Mouse (Mus musculus) forebrain, embryonic 14.5 days (tissue): ENCODE results near the gene Hist1h2af. TPM values are rescaled to one million over a fixed set of nuclear protein-coding genes. Genes with fewer than 3 reads are reported as not detected.

Experiments used
- ATAC-seq: fragments of 200-750 bp; cut with Nextera tagmentation; 2 replicates; pipeline ENCODE4 v1.8.0; 2017; ENCODE audit warnings: mild to moderate bottlenecking, moderate library complexity
- DNase-seq: peaks from one replicate; pipeline ENCODE4 v3.0.0-alpha.2; 2015; ENCODE audit warnings: low spot score
- H3K27ac ChIP-seq: fragments of 300-500 bp; sonication (generic); 2 replicates; pipeline ENCODE4 v1.5.1; 2014; ENCODE audit warnings: low read depth, mild to moderate bottlenecking, control low read depth, low read length, moderate library complexity
- H3K27me3 ChIP-seq: fragments of 300-500 bp; sonication (generic); replicated peaks from 2 replicates; pipeline ENCODE4 v1.6.1; 2014; ENCODE audit warnings: low read length, control low read depth, mixed read lengths; ENCODE audit not compliant: control insufficient read depth, insufficient read depth
- H3K36me3 ChIP-seq: fragments of 300-500 bp; sonication (generic); 2 replicates; pipeline ENCODE4 v1.6.1; 2014; ENCODE audit warnings: low read length, control low read depth; ENCODE audit not compliant: control insufficient read depth, insufficient read depth
- H3K4me1 ChIP-seq: fragments of 300-500 bp; sonication (generic); 2 replicates; pipeline ENCODE4 v1.6.1; 2014; ENCODE audit warnings: antibody characterized with exemption, low read length, control low read depth; ENCODE audit not compliant: control insufficient read depth, insufficient read depth
- H3K4me2 ChIP-seq: fragments of 300-500 bp; sonication (generic); 2 replicates; pipeline ENCODE4 v1.6.1; 2014; ENCODE audit warnings: mild to moderate bottlenecking, control low read depth, low read length
- H3K4me3 ChIP-seq: fragments of 300-500 bp; sonication (generic); 2 replicates; pipeline ENCODE4 v1.5.1; 2014; ENCODE audit warnings: low read depth, low read length, control low read depth
- H3K9ac ChIP-seq: fragments of 300-500 bp; sonication (generic); 2 replicates; pipeline ENCODE4 v1.6.1; 2014; ENCODE audit warnings: mild to moderate bottlenecking, low read length, control low read depth, moderate library complexity
- H3K9me3 ChIP-seq: fragments of 300-500 bp; sonication (generic); replicated peaks from 2 replicates; pipeline ENCODE4 v1.6.1; 2016; ENCODE audit warnings: low read length, control low read depth, mixed read lengths; ENCODE audit not compliant: control insufficient read depth
- WGBS: fragments of 180-500 bp; shearing (Covaris S2); extraction: QIAGEN DNeasy Blood & Tissue Kit; methylation state at CpG from one replicate; pipeline ENCODE4 v1.1.7; 2014; 5-methylcytosine and 5-hydroxymethylcytosine counted together
- polyA plus RNA-seq: library from polyadenylated mRNA; unstranded; fragments of >200 nt; fragmentation: Nextera tagmentation; extraction: Ambion mirVana; gene quantifications from 2 replicates; pipeline ENCODE4 v1.2.1, GENCODE M21; 2014

Gene Hist1h2af
- polyA plus RNA-seq, 1 experiment from 2014 or later = 4.4 TPM

GRCm38 (mm10) chr13:23498653-23499052 is 35.1 kb upstream of the Hist1h2af start:
- 0 out of 2 replicates have a peak overlapping the region, but pooled peaks have one; percentile 9 for H3K4me3 ChIP-seq
- H3K27me3 ChIP-seq = no peaks in the 10 kb centered on the region
- 4% methylated on average over 10 of the region's 10 CpGs for WGBS
- no peaks in the 10 kb centered on the region for H3K4me1 ChIP-seq
- peak overlapping the region; percentile 13; the same call in 1 of the 2 replicates for H3K9ac ChIP-seq
- peak overlapping the region; percentile 38 for H3K4me2 ChIP-seq
- no peak overlapping the region for H3K27ac ChIP-seq
- peak; percentile 40; the same call in 1 of the 2 replicates for ATAC-seq
- peak; percentile 49 for DNase-seq
- no peaks in the 10 kb centered on the region for H3K9me3 ChIP-seq
- H3K36me3 ChIP-seq = no peaks in the 10 kb centered on the region

GRCm38 (mm10) chr13:23499943-23500342 is 33.8 kb upstream of the Hist1h2af start:
- H3K9me3 ChIP-seq = no peaks in the 10 kb centered on the region
- H3K4me1 ChIP-seq = no peaks in the 10 kb centered on the region
- H3K4me3 ChIP-seq = no peak overlapping the region
- no peak for ATAC-seq
- H3K36me3 ChIP-seq = no peaks in the 10 kb centered on the region
- DNase-seq = no peak
- 8% methylated on average over 7 of the region's 7 CpGs for WGBS
- no peaks in the 10 kb centered on the region for H3K27me3 ChIP-seq
- H3K27ac ChIP-seq = no peak overlapping the region
- H3K9ac ChIP-seq = no peak overlapping the region
- H3K4me2 ChIP-seq = no peak overlapping the region

GRCm38 (mm10) chr13:23500424-23501200 is 33.1 kb upstream of the Hist1h2af start:
- H3K4me1 ChIP-seq = peaks cover 4% of the 10 kb centered on the region
- no peaks in the 10 kb centered on the region for H3K9me3 ChIP-seq
- no peak overlapping the region for H3K4me3 ChIP-seq
- no peaks in the 10 kb centered on the region for H3K36me3 ChIP-seq
- under 1% methylated on average over 17 of the region's 17 CpGs for WGBS
- H3K27ac ChIP-seq = no peak overlapping the region
- DNase-seq (peak; percentile 82), ATAC-seq (peak; percentile 60)
- no peak overlapping the region for H3K9ac ChIP-seq
- H3K27me3 ChIP-seq = no peaks in the 10 kb centered on the region
- H3K4me2 ChIP-seq = no peak overlapping the region

GRCm38 (mm10) chr13:23501511-23501910 is 32.2 kb upstream of the Hist1h2af start:
- no peak for ATAC-seq
- no peaks in the 10 kb centered on the region for H3K9me3 ChIP-seq
- DNase-seq = no peak
- H3K9ac ChIP-seq = no peak overlapping the region
- WGBS = 22% methylated on average over 5 of the region's 5 CpGs
- H3K27ac ChIP-seq = no peak overlapping the region
- H3K4me2 ChIP-seq = no peak overlapping the region
- no peaks in the 10 kb centered on the region for H3K36me3 ChIP-seq
- no peaks in the 10 kb centered on the region for H3K27me3 ChIP-seq
- H3K4me3 ChIP-seq = no peak overlapping the region
- peaks cover 9% of the 10 kb centered on the region for H3K4me1 ChIP-seq

GRCm38 (mm10) chr13:23502031-23502567 is 31.6 kb upstream of the Hist1h2af start:
- no peaks in the 10 kb centered on the region for H3K27me3 ChIP-seq
- H3K4me2 ChIP-seq = no peak overlapping the region
- no peak overlapping the region for H3K9ac ChIP-seq
- no peaks in the 10 kb centered on the region for H3K9me3 ChIP-seq
- H3K27ac ChIP-seq = no peak overlapping the region
- H3K4me1 ChIP-seq = peaks cover 9% of the 10 kb centered on the region
- no peaks in the 10 kb centered on the region for H3K36me3 ChIP-seq
- DNase-seq = no peak
- no peak for ATAC-seq
- no peak overlapping the region for H3K4me3 ChIP-seq
- WGBS = 28% methylated on average over 9 of the region's 9 CpGs

GRCm38 (mm10) chr13:23502916-23503315 is 30.8 kb upstream of the Hist1h2af start:
- Histone ChIP-seq H3K9me3 (no peaks in the 10 kb centered on the region), H3K27me3 (no peaks in the 10 kb centered on the region), H3K4me2 (no peak overlapping the region), H3K27ac (no peak overlapping the region), H3K9ac (no peak overlapping the region), H3K4me3 (no peak overlapping the region), H3K4me1 (peaks cover 9% of the 10 kb centered on the region), H3K36me3 (no peaks in the 10 kb centered on the region)
- no peak for ATAC-seq
- 37% methylated on average over 4 of the region's 4 CpGs for WGBS
- no peak for DNase-seq

- no peak overlapping the region for H3K4me2 ChIP-seq
These were observed 29.9 kb upstream of the Hist1h2af start for GRCm38 (mm10) chr13:23503797-23504196.

GRCm38 (mm10) chr13:23505662-23506345 is 27.9 kb upstream of the Hist1h2af start:
- Histone ChIP-seq H3K9ac (no peak overlapping the region), H3K36me3 (no peaks in the 10 kb centered on the region), H3K27ac (no peak overlapping the region), H3K4me3 (0 out of 2 replicates have a peak overlapping the region, but pooled peaks have one; percentile 1), H3K27me3 (no peaks in the 10 kb centered on the region), H3K9me3 (no peaks in the 10 kb centered on the region), H3K4me2 (peak overlapping the region; percentile 35), H3K4me1 (peaks cover 9% of the 10 kb centered on the region)
- ATAC-seq (no peak), DNase-seq (no peak)
- 6% methylated on average over 14 of the region's 14 CpGs for WGBS

More at GRCm38 (mm10) chr13:23503797-23504196, 29.9 kb upstream of the Hist1h2af start:
- Histone ChIP-seq H3K27me3 (no peaks in the 10 kb centered on the region), H3K4me1 (peaks cover 9% of the 10 kb centered on the region), H3K9me3 (no peaks in the 10 kb centered on the region), H3K9ac (no peak overlapping the region), H3K4me3 (no peak overlapping the region), H3K36me3 (no peaks in the 10 kb centered on the region), H3K27ac (no peak overlapping the region)
- under 1% methylated on average over 9 of the region's 9 CpGs for WGBS
- ATAC-seq (peak; percentile 70; the same call in 1 of the 2 replicates), DNase-seq (peak; percentile 80)
